Mouse (Mus musculus): ENCODE data around the gene Gm9821.
A peak's percentile ranks its signal among the peaks of the same experiment; 100 is the strongest.

Gm9821 gene

DNA sequence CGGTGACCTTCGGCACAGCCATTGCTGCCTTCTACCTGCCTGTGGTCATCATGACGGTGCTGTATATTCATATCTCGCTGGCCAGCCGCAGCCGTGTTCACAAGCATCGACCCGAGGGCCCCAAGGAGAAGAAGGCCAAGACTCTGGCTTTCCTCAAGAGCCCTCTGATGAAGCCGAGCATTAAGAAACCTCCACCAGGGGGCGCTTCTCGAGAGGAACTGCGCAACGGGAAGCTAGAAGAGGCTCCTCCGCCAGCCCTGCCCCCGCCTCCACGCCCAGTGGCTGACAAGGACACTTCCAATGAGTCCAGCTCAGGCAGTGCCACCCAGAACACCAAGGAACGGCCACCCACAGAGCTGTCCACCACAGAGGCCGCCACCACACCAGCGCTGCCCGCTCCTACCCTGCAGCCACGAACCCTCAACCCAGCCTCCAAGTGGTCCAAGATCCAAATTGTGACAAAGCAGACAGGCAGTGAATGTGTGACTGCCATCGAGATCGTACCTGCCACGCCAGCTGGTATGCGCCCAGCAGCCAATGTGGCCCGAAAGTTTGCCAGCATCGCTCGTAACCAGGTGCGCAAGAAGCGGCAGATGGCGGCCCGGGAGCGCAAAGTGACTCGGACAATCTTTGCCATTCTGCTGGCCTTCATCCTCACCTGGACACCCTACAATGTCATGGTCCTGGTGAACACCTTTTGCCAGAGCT is 17.5 kb upstream of the Gm9821 start:
- DNase-seq: peak; percentile 91

DNA sequence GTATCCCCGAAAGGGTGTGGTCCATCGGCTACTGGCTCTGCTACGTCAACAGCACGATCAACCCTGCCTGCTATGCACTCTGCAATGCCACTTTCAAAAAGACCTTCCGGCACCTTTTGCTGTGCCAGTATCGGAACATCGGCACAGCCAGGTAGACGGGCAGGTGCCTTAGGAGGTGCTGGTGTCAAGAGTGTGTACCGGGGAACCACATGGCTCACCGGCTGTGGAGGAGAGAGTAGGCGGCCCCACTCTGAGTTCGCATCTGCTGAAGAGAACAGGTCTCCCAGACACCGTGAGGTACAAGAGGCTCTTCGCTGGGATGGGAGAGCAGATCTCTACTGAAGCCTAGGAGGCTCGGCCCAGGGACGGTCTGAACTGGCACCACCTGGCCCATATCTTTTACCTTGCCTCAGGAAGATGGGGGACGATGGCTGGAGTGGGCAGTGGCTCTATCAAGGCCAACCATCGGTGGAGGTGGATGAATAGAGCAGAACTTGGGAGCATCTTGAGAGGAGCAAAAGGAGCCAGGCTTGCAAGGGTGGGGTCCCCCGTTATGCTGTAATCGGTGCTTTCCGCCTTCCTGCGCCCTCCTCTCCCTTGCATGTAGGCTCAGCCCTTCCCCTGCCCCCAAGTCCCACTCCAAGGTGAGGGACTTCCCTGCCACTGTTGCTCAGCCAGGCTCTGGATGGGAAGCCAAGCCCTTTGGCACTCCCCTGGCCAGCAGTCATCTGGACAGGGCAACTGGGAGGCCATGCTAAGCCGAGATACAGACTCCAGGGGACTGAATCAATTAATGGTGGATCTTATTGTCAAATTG is 16.8 kb upstream of the Gm9821 start:
- DNase-seq: no peak

- DNase-seq: no peak
Observed at GRCm38 (mm10) chr2:91929455-91929854, 16.0 kb upstream of the Gm9821 start.

DNA sequence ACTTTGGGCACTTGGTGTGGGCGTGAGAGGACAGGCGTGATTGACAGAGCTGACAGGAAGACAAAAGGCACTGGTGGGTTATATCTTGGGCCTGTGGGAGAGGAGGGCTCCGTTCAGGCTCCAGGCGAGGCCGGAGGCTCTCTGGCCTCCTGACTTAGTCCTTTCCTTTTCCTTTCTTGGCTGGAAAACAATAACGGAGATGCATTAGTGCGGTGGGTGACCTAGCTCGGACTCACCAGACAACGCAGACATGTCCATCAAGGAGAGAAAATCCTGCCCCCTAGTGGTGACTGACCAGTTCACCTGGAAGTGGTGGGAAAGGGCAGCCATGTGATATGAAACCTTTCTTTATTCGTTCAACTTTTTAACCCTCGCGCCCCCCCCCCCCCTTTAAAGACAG is 15.6 kb upstream of the Gm9821 start:
- DNase-seq: peak; percentile 76

GRCm38 (mm10) chr2:91930761-91931291 is 14.7 kb upstream of the Gm9821 start:
- no peak for DNase-seq

DNA sequence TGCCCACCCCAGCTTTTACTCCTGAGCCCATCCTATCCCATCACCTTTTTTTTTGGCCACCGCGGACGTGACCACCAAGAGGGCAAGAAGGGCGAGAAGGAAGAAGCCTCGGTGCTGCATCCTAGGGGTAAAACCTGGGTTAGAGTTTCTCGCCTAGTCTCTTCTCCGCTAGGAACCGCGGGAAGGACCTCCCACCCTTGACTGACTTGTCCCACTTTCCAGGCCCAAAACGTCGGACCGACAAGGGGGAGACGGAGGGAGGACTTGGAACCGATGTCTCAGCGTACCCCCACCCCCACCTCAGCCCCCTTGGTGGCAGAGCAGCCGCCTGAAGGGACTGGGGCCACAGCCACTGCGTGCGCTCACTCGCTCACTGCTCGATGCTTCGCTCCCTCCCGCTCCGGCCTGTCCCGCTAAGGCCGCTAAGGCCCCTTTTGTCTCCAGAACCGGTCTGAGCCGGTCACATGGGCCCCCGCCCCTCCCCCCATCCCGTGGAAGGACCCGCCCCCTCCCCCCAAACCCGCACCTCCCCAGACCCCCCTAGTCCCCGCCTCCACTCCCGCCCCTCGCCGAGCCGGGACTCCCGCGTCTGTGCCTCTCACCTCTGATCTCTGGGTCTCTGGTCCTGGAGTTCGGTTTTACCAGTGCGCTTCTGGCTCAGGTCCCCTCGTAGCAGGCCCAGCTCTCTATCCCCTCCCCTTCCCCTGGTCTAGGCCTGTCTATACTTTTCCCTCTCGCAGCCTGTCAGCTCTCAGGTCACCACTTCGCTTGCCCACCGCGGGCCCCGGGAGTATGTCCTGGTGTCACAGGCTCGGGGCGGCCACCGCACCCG is 14.0 kb upstream of the Gm9821 start:
- no peak for DNase-seq

- DNase-seq: no peak
Observed at GRCm38 (mm10) chr2:91932160-91932711, 13.3 kb upstream of the Gm9821 start, which contains the start of gene Mdk. Gene Mdk (minus strand): TSS chr2:91932297.

DNA sequence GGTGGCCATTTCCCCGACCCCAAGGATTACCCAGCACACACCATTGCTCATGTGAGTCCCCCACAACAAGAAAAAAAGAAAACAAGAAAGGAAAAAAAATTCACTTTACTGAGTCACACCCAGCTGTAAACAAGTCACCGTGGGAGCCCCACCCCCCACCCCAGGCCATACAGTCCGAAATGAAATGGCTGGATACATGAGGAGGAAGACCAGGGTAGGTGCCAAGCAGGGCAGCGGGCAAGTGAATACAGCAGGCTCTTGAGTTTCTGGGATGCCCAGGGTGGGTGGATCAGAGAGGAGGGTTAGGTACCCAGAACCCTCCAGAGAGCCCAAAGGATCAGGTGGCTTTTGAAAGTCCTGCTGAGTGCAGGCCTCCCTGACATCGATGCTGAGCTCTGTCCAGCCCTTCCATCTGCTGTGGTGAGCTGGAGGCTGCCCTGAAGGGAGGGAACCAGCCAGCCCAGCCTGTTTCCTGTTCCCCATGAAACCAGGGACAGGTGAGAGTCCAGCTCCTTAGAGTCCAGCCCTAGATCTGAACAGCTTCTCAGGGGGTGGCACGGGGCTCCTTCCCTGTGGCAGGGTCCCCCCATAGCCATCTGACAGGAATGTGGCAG is 12.7 kb upstream of the Gm9821 start:
- DNase-seq: no peak

DNA sequence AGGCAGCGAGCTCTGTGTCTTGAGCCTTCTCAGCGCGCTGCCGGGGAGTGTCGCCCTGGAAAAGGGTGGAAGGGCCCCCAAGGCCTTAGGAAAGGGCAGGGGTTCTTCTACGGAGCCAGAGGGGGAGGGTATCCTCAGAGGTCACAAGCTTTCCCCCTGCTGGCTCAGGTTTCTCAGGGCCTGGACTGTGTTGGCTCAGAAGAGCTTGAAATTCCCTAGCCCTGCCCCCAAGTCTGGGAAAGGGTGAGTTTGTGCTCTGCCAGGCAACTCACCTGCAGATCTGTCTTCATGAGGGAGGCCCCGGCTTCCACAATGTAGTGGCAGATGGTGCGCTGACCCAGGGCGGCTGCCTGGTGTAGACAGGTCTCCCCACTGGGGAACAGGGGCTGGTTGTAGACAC is 12.0 kb upstream of the Gm9821 start:
- DNase-seq: no peak

- DNase-seq: no peak
Observed at GRCm38 (mm10) chr2:91934016-91934415, 11.5 kb upstream of the Gm9821 start.

- no peak for DNase-seq
Observed at GRCm38 (mm10) chr2:91934826-91935525, 10.5 kb upstream of the Gm9821 start.

DNA sequence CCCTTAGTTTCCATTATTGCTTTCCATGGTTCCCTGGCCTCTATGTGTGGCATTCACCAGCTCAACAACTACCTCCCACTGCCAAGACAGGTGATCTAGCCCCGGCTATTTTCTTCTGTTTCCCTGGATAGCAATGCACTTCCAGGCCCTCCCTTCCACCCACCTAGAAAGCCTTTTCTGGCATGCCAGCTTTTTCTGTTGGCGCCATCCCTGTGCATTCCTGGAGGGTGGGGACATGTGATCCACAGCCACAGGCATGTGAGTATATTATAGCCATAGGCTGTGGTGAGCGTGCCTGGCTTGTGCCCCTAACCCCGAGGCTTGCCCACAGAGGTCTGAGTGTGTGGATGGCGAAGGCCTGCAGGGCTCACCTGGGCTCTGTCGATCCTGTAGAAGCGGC is 9.3 kb upstream of the Gm9821 start:
- no peak for DNase-seq

- no peak for DNase-seq
Observed at GRCm38 (mm10) chr2:91939303-91939935, 6.1 kb upstream of the Gm9821 start.

DNA sequence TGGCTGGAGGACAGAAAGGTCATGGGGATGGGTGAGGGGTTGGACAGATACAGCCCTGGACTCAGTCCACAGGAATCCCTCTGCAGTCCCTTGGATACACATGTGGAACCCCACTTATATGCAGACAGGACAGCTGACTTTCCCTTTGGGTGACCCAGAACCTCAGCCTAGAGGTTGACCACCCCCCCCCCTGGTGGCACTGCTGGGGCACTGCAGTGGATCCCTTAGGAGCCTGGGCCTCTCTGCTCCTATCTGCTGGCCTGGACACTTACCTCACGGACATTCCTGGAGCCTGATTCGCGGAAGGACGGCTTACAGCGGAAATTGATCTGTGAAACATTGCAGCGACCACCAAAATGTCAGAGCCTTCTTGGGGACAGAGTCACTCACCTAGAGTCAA is 3.1 kb upstream of the Gm9821 start:
- no peak for DNase-seq

- peak; percentile 86 for DNase-seq
Observed at GRCm38 (mm10) chr2:91944170-91944950, 1.1 kb upstream of the Gm9821 start.

GRCm38 (mm10) chr2:91946836-91947235 is 1.3 kb downstream of the Gm9821 start:
- peak; percentile 45 for DNase-seq

GRCm38 (mm10) chr2:91947397-91948150 is 2.1 kb downstream of the Gm9821 start:
- DNase-seq: no peak

GRCm38 (mm10) chr2:91948151-91948509 is 2.6 kb downstream of the Gm9821 start:
- peak; percentile 40 for DNase-seq

DNA sequence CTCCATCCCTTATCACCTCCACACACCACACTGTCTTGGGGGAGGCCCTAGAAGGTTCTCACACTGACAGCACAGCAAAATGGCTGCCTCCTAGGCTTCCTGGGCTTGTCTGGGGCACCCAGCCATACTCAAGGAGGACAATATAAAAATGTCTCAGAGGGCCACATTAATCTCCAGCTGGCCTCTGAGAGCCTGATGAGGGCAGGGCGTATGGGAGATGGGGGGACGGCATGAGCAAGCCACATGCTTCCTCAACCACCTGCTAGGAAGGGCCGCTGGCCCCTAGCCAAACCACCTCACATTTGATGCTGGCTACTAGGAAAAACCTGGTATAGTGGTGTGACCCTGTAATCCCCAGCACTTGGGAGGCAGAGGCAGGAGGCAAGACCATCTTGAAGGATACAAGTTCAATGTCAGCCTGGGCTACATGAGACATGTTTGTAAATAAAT is 3.3 kb downstream of the Gm9821 start:
- no peak for DNase-seq
